Mouse (Mus musculus): ENCODE results near the gene Alkbh2.

- TF ChIP-seq GATA1 (IDR thresholded peaks at IDR 0.05; ENCODE audit: low read length): no peak
- TF ChIP-seq TAL1 (IDR thresholded peaks at IDR 0.05; ENCODE audit: low read length): no peak
Measured at GRCm38 (mm10) chr5:114106391-114106935, 21.6 kb downstream of the Alkbh2 start.
